Mouse (Mus musculus) ES-E14 (cell line): ENCODE measurements at regions not wholly inside any gene's neighbourhood (a gene's known extent, or its start where the extent isn't known, plus 50 kb on each side); places are given as distances from the start of the nearest gene placed in this dataset.

Source experiments
- DNase-seq: peaks from one replicate; pipeline ENCODE4 v3.0.0-alpha.2; 2013; ENCODE audit warnings: low read depth, low spot score
- H3K27ac ChIP-seq: 2 replicates; pipeline ENCODE4 v1.5.1; 2012; ENCODE audit warnings: low read depth, mild to moderate bottlenecking, low read length, moderate library complexity, mixed read lengths; ENCODE audit not compliant: poor library complexity, insufficient read depth, severe bottlenecking
- H3K36me3 ChIP-seq: 2 replicates; pipeline ENCODE4 v1.6.1; 2012; ENCODE audit warnings: mild to moderate bottlenecking, low read length, moderate library complexity, mixed read lengths; ENCODE audit not compliant: control insufficient read depth, poor library complexity, insufficient read depth, severe bottlenecking
- H3K4me1 ChIP-seq, 2 experiments: fragments of 150-350 bp in 1 of 2; sonication (generic) in 1 of 2; 2 replicates each; pipeline ENCODE4 v1.6.1; 2012; ENCODE audit warnings: low read length in 2 of 2, mild to moderate bottlenecking in 1 of 2, mixed read lengths in 1 of 2; ENCODE audit not compliant: control insufficient read depth in 2 of 2, insufficient read depth in 2 of 2, poor library complexity in 1 of 2
- H3K4me3 ChIP-seq, 2 experiments: fragments of 150-350 bp in 1 of 2; sonication (generic) in 1 of 2; 2 replicates each; pipeline ENCODE4 v1.5.1; 2012; ENCODE audit warnings: low read length in 2 of 2, low read depth in 1 of 2, mild to moderate bottlenecking in 1 of 2, mixed read lengths in 1 of 2; ENCODE audit not compliant: insufficient read depth in 1 of 2, poor library complexity in 1 of 2, severe bottlenecking in 1 of 2
- H3K9ac ChIP-seq: 2 replicates; pipeline ENCODE4 v1.6.1; 2012; ENCODE audit warnings: low read depth, mild to moderate bottlenecking, low read length, mixed read lengths; ENCODE audit not compliant: poor library complexity, insufficient read depth, severe bottlenecking
- H3K9me3 ChIP-seq: fragments of 150-350 bp; sonication (generic); 2 replicates; pipeline ENCODE4 v1.6.1; 2012; ENCODE audit warnings: low read depth, mild to moderate bottlenecking, low read length; ENCODE audit not compliant: control insufficient read depth, insufficient read depth
- CHD2 ChIP-seq: IDR thresholded peaks from 2 replicates; pipeline ENCODE4 v1.6.1; 2014; ENCODE audit warnings: mild to moderate bottlenecking, low read depth, low read length, inconsistent platforms
- HCFC1 ChIP-seq: IDR thresholded peaks from 2 replicates; pipeline ENCODE4 v1.6.1; 2012; ENCODE audit warnings: low read length, inconsistent platforms, borderline replicate concordance; ENCODE audit not compliant: insufficient read depth
- MAFK ChIP-seq: IDR thresholded peaks from 2 replicates; pipeline ENCODE4 v1.6.1; 2014; ENCODE audit warnings: mild to moderate bottlenecking, low read depth, low read length, inconsistent platforms; ENCODE audit not compliant: insufficient read depth
- ZC3H11A ChIP-seq: IDR thresholded peaks from 2 replicates; pipeline ENCODE4 v1.6.1; 2012; ENCODE audit warnings: low read depth, mild to moderate bottlenecking, inconsistent platforms, low read length, borderline replicate concordance
- ZNF384 ChIP-seq: IDR thresholded peaks from 2 replicates; pipeline ENCODE4 v1.6.1; 2012; ENCODE audit warnings: low read depth, low read length, inconsistent platforms
- in situ Hi-C, 2 experiments: fragments of 600-800 bp; cut with MboI; formaldehyde crosslinking; loops; one replicate each; pipeline ENCODE4 v1.15.1; 2025; ENCODE audit warnings: low sequenced_read_pairs in 2 of 2, inconsistent platforms in 1 of 2; ENCODE audit not compliant: unreplicated experiment in 2 of 2

GRCm38 (mm10) chr10:9002261-9002660 is 116.4 kb upstream of the Sash1 start:
- TF ChIP-seq CHD2 (no peak), MAFK (no peak), ZNF384 (no peak), ZC3H11A (no peak), HCFC1 (no peak)
- DNase-seq, result no peak
- Histone ChIP-seq H3K36me3 (no peaks in the 10 kb centered on the region), H3K4me3 (no peak overlapping the region), H3K27ac (no peak overlapping the region), H3K4me1 (no peaks in the 10 kb centered on the region), H3K9ac (no peak overlapping the region), H3K9me3 (no peaks in the 10 kb centered on the region)
- in situ Hi-C loops, result no loop called here

- Histone ChIP-seq H3K36me3 (no peaks in the 10 kb centered on the region), H3K9ac (no peak overlapping the region), H3K4me1 (no peaks in the 10 kb centered on the region), H3K27ac (no peak overlapping the region), H3K4me3 (no peak overlapping the region), H3K9me3 (no peaks in the 10 kb centered on the region)
- in situ Hi-C loops, result no loop called here
- TF ChIP-seq ZC3H11A, result no peak
- no peak for DNase-seq
Measured at GRCm38 (mm10) chr10:8998758-8999398, 113.0 kb upstream of the Sash1 start.

GRCm38 (mm10) chr10:8998356-8998755 is 112.5 kb upstream of the Sash1 start:
- H3K27ac ChIP-seq, result no peak overlapping the region
- in situ Hi-C loops, result no loop called here
- TF ChIP-seq ZNF384 (no peak), ZC3H11A (no peak), CHD2 (no peak), MAFK (no peak), HCFC1 (no peak)

GRCm38 (mm10) chr10:8995097-8995496 is 109.2 kb upstream of the Sash1 start:
- TF ChIP-seq CHD2 (no peak), HCFC1 (no peak), ZC3H11A (no peak), MAFK (no peak)
- H3K27ac ChIP-seq, result no peak overlapping the region
- in situ Hi-C loops, result no loop called here

More at GRCm38 (mm10) chr10:8998356-8998755, 112.5 kb upstream of the Sash1 start:
- Histone ChIP-seq H3K4me1 (no peaks in the 10 kb centered on the region), H3K36me3 (no peaks in the 10 kb centered on the region), H3K4me3 (no peak overlapping the region), H3K9me3 (no peaks in the 10 kb centered on the region), H3K9ac (no peak overlapping the region)
- no peak for DNase-seq

GRCm38 (mm10) chr10:8986339-8986738 is 100.5 kb upstream of the Sash1 start:
- H3K4me3 ChIP-seq, result no peak overlapping the region
- in situ Hi-C loops, result no loop called here
- H3K27ac ChIP-seq, result no peak overlapping the region
- no peak for DNase-seq
- TF ChIP-seq ZNF384 (no peak), ZC3H11A (no peak), MAFK (no peak)
- no peaks in the 10 kb centered on the region for H3K36me3 ChIP-seq
- no peaks in the 10 kb centered on the region for H3K4me1 ChIP-seq
- no peaks in the 10 kb centered on the region for H3K9me3 ChIP-seq
- H3K9ac ChIP-seq, result no peak overlapping the region

More at GRCm38 (mm10) chr10:8995097-8995496, 109.2 kb upstream of the Sash1 start:
- H3K4me3 ChIP-seq, result no peak overlapping the region
- DNase-seq, result no peak
- no peaks in the 10 kb centered on the region for H3K4me1 ChIP-seq
- H3K36me3 ChIP-seq, result no peaks in the 10 kb centered on the region
- no peaks in the 10 kb centered on the region for H3K9me3 ChIP-seq
- H3K9ac ChIP-seq, result no peak overlapping the region
